Mouse (Mus musculus): Measurements from ENCODE around the gene Slc7a6os.

DNA sequence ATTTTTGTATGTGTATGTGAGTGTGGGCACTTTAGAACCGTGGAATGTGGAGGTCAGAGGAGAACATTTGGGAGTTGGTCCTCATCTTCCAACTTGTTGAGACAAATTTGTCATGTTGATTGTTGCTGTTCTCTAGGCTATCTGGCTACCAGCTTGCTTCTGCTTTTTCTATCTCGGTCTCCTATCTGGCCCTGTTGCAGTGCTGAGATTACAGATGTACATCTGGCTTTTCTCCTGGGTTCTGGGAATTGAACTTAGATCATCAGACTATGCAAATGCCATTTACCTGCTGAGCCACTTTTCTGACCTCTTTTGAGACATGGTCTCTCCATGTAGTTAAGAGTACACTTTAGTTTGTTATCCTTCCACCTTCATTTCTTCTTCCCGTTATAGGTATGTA, 37.2 kb downstream of the Slc7a6os start:
- no peak for TF ChIP-seq EP300 (IDR thresholded peaks at IDR 0.05; ENCODE audit: insufficient read depth, low read depth, low read length)
- no peak for TF ChIP-seq POLR2A (IDR thresholded peaks at IDR 0.05; ENCODE audit: insufficient read depth, low read length)
- TF ChIP-seq CTCF (IDR thresholded peaks at IDR 0.05; ENCODE audit: low read depth, low read length) = no peak
